Mouse (Mus musculus): ENCODE data around the gene Sec16a.

GRCm38 (mm10) chr2:26490760-26491301 lies 45.8 kb upstream of the Sec16a start:
- TF ChIP-seq CTCF (IDR thresholded peaks at IDR 0.05; ENCODE audit: low read depth) (no peak), EP300 (IDR thresholded peaks at IDR 0.05; ENCODE audit: low read depth) (no peak)
